Mouse (Mus musculus) Patski (cell line): ENCODE measurements around the gene Cxcr5. TPM values are rescaled to one million over a fixed set of nuclear protein-coding genes. Genes with fewer than 3 reads are reported as not detected.

Experiments
- ATAC-seq: fragments of 100-300 bp; one replicate; pipeline ENCODE4 v1.8.0; 2021
- CTCF ChIA-PET: fragments of 350-600 bp; sonication (Branson Sonifier 250); formaldehyde crosslinking; loops from one replicate; lab custom pipeline; 2022; ENCODE audit warnings: inconsistent platforms; lab: Charles Lee
- POLR2A ChIA-PET: fragments of 350-600 bp; sonication (Branson Sonifier 250); formaldehyde crosslinking; loops from one replicate; lab custom pipeline; 2022; ENCODE audit warnings: antibody characterized with exemption, inconsistent platforms; lab: Charles Lee
- DNase-seq: peaks from one replicate; pipeline ENCODE4 v3.0.0-alpha.2; 2011; ENCODE audit warnings: low read depth, low spot score
- H3K27me3 ChIP-seq: fragments of 371-371 bp; one replicate; pipeline ENCODE4 v1.5.1; 2021
- CTCF ChIP-seq: fragments of 100-300 bp; IDR thresholded peaks from one replicate; pipeline ENCODE4 v1.5.1; 2021
- in situ Hi-C: fragments of 300-500 bp; cut with MboI; formaldehyde crosslinking; loops from 3 replicates; pipeline ENCODE4 v1.11.1; 2018; ENCODE audit warnings: low pct_unique_long_range_greater_than_20kb, mixed read lengths
- polyA plus RNA-seq: library from polyadenylated mRNA; unstranded; gene quantifications from one replicate; pipeline ENCODE4 v1.2.3, GENCODE M21; 2021

Cxcr5 gene
- polyA plus RNA-seq, 1 experiment from 2014 or later: not detected

GRCm38 (mm10) chr9:44490086-44490967, 71.3 kb downstream of the Cxcr5 start:
- ChIA-PET POLR2A (interaction anchor here (2.7 to 13.9 kb wide), 2 partner anchors 8 to 12 kb away, joined by 8 to 236 read pairs; no protein-coding TSS in a partner anchor), CTCF (interaction anchor here (16.6 kb wide), 1 partner anchor 10 kb away, joined by 206 read pairs; no protein-coding TSS in a partner anchor)
- H3K27me3 ChIP-seq: no peaks in the 10 kb centered on the region
- ATAC-seq: no peak
- DNase-seq: no peak
- no peak for TF ChIP-seq CTCF
- in situ Hi-C loops: no loop called here

- DNase-seq (no peak), ATAC-seq (no peak)
- CTCF ChIA-PET: interaction anchor here (16.6 kb wide), 1 partner anchor 10 kb away, joined by 206 read pairs; no protein-coding TSS in a partner anchor
- no peak for TF ChIP-seq CTCF
- in situ Hi-C loops: no loop called here
- no peaks in the 10 kb centered on the region for H3K27me3 ChIP-seq
- POLR2A ChIA-PET: interaction anchor here (2.7 to 13.9 kb wide), 2 partner anchors 8 to 11 kb away, joined by 8 to 236 read pairs; no protein-coding TSS in a partner anchor
Measured at GRCm38 (mm10) chr9:44489651-44490085, 72.0 kb downstream of the Cxcr5 start.

GRCm38 (mm10) chr9:44488855-44489381, 72.8 kb downstream of the Cxcr5 start:
- ATAC-seq (peak; percentile 13), DNase-seq (no peak)
- in situ Hi-C loops: no loop called here
- no peak for TF ChIP-seq CTCF
- ChIA-PET POLR2A (interaction anchor here (2.7 to 13.9 kb wide), 2 partner anchors 9 to 11 kb away, joined by 8 to 236 read pairs; no protein-coding TSS in a partner anchor), CTCF (interaction anchor here (16.6 kb wide), 1 partner anchor 11 kb away, joined by 206 read pairs; no protein-coding TSS in a partner anchor)
- H3K27me3 ChIP-seq: no peaks in the 10 kb centered on the region

GRCm38 (mm10) chr9:44488416-44488815, 73.3 kb downstream of the Cxcr5 start:
- TF ChIP-seq CTCF: no peak
- H3K27me3 ChIP-seq: no peaks in the 10 kb centered on the region
- ChIA-PET POLR2A (interaction anchor here (2.7 to 13.9 kb wide), 2 partner anchors 9 to 10 kb away, joined by 8 to 236 read pairs; no protein-coding TSS in a partner anchor), CTCF (interaction anchor here (16.6 kb wide), 1 partner anchor 12 kb away, joined by 206 read pairs; no protein-coding TSS in a partner anchor)
- no peak for ATAC-seq
- in situ Hi-C loops: no loop called here
- no peak for DNase-seq

GRCm38 (mm10) chr9:44487441-44487840, 74.2 kb downstream of the Cxcr5 start:
- no peak for DNase-seq
- ATAC-seq: no peak
- no peaks in the 10 kb centered on the region for H3K27me3 ChIP-seq
- no peak for TF ChIP-seq CTCF
- ChIA-PET POLR2A (interaction anchor here (1.1 to 13.9 kb wide), 3 partner anchors 9 to 18 kb away, joined by 4 to 236 read pairs (median 8); no protein-coding TSS in a partner anchor), CTCF (interaction anchor here (0.6 to 16.6 kb wide), 2 partner anchors 9 to 13 kb away, joined by 3 to 206 read pairs; no protein-coding TSS in a partner anchor)
- in situ Hi-C loops: no loop called here

- no peak for TF ChIP-seq CTCF
- ChIA-PET POLR2A (interaction anchor here (1.1 to 13.9 kb wide), 2 partner anchors 11 to 19 kb away, joined by 4 to 236 read pairs; no protein-coding TSS in a partner anchor), CTCF (interaction anchor here (0.6 to 16.6 kb wide), 2 partner anchors 8 to 13 kb away, joined by 3 to 206 read pairs; no protein-coding TSS in a partner anchor)
- in situ Hi-C loops: no loop called here
- DNase-seq: no peak
- H3K27me3 ChIP-seq: no peaks in the 10 kb centered on the region
- ATAC-seq: no peak
Measured at GRCm38 (mm10) chr9:44486741-44487421, 74.8 kb downstream of the Cxcr5 start.

- no peaks in the 10 kb centered on the region for H3K27me3 ChIP-seq
- in situ Hi-C loops: no loop called here
- POLR2A ChIA-PET: interaction anchor here (1.1 to 13.9 kb wide), 2 partner anchors 12 to 19 kb away, joined by 4 to 236 read pairs; no protein-coding TSS in a partner anchor
- no peak for DNase-seq
- no peak for TF ChIP-seq CTCF
- ATAC-seq: no peak
- CTCF ChIA-PET: interaction anchor here (16.6 kb wide), 1 partner anchor 14 kb away, joined by 206 read pairs; no protein-coding TSS in a partner anchor
Measured at GRCm38 (mm10) chr9:44486335-44486734, 75.3 kb downstream of the Cxcr5 start.

- TF ChIP-seq CTCF: no peak
- no peak for ATAC-seq
- no peak for DNase-seq
- H3K27me3 ChIP-seq: no peaks in the 10 kb centered on the region
- ChIA-PET CTCF (interaction anchor here (16.6 kb wide), 1 partner anchor 14 kb away, joined by 206 read pairs; no protein-coding TSS in a partner anchor), POLR2A (interaction anchor here (2.8 to 13.9 kb wide), 2 partner anchors 12 to 119 kb away, joined by 13 to 236 read pairs; partner anchors contain the start of gene Ddx6)
- in situ Hi-C loops: no loop called here
Measured at GRCm38 (mm10) chr9:44485516-44486161, 76.0 kb downstream of the Cxcr5 start.

GRCm38 (mm10) chr9:44485105-44485515, 76.6 kb downstream of the Cxcr5 start:
- ATAC-seq: no peak
- TF ChIP-seq CTCF: no peak

More at GRCm38 (mm10) chr9:44485105-44485515, 76.6 kb downstream of the Cxcr5 start:
- DNase-seq: no peak
- CTCF ChIA-PET: interaction anchor here (0.7 to 16.6 kb wide), 2 partner anchors 10 to 15 kb away, joined by 3 to 206 read pairs; no protein-coding TSS in a partner anchor
- POLR2A ChIA-PET: interaction anchor here (2.8 to 13.9 kb wide), 2 partner anchors 13 to 119 kb away, joined by 13 to 236 read pairs; partner anchors contain the start of gene Ddx6
- in situ Hi-C loops: no loop called here
- H3K27me3 ChIP-seq: no peaks in the 10 kb centered on the region
